Comparison of ENCODE assay signal across 8 mouse cellular contexts in the genomic region with DNA sequence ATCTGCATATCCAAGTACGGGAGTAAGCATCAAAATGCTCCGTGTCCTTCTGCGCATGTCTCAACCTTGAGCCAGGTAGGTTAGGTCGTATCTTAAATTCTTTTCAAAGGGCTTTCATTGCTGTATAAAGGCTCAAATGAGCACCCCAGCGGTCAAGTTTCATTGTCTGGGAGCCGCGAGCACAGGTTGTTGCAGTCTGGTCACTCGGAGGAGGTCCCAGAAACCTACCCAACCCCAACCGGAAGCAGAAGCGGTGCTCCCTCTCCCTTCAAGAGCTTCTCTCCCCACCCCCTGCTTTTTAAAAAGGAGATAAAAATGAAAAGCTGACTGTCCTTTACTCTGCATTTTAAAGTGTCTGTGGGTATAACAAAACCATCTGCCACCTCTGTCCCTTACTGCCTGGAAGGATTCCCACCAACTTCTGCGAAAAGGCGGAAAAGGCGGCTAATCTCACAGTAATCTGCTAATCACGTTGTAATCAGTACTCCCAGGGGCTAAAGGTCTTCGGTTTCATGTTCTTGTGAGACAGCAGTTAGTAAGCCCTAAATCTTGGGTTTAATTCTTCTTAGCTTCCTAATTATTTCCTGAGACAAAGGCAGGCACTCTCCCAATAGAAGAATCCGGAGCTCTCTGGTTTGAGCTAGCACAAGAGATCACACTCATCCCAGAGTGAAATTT.
DNase-seq lines count a peak whose midpoint lies in the region; ATAC-seq lines count a peak whose summit lies in the region.

No protein-coding gene starts in this region.

- no peaks in the 10 kb centered on the region for H3K9me3 ChIP-seq in forebrain, embryonic 16.5 days (ENCODE audit: control insufficient read depth, low read length)
- no peaks in the 10 kb centered on the region for H3K9me3 ChIP-seq in neural tube, embryonic 13.5 days

- peak overlapping the region; percentile 41 for H3K4me3 ChIP-seq in forebrain, embryonic 16.5 days (replicated peaks; ENCODE audit: low read length)
- H3K4me3 ChIP-seq in neural tube, embryonic 13.5 days: no peak overlapping the region

- H3K4me1 ChIP-seq in forebrain, embryonic 16.5 days (replicated peaks; ENCODE audit: control insufficient read depth, insufficient read depth, low read length): peaks cover 7% of the 10 kb centered on the region
- no peaks in the 10 kb centered on the region for H3K4me1 ChIP-seq in neural tube, embryonic 13.5 days (replicated peaks)

- 15% methylated on average over 16 of the region's 16 CpGs for WGBS in forebrain, embryonic 16.5 days
- WGBS in neural tube, embryonic 13.5 days: 42% methylated on average over 16 of the region's 16 CpGs

- H3K27me3 ChIP-seq in forebrain, embryonic 16.5 days (replicated peaks; ENCODE audit: control insufficient read depth, insufficient read depth, low read length): peaks cover 9% of the 10 kb centered on the region; the same call in 1 of the 2 replicates
- H3K27me3 ChIP-seq in neural tube, embryonic 13.5 days: no peaks in the 10 kb centered on the region

- no peak overlapping the region for H3K27ac ChIP-seq in forebrain, embryonic 16.5 days (ENCODE audit: low read length)
- H3K27ac ChIP-seq in neural tube, embryonic 13.5 days (replicated peaks): no peak overlapping the region

- peak; percentile 12 for DNase-seq in adrenal gland, postnatal 10 days
- DNase-seq in adrenal gland, adult 8-10 months: no peak
- DNase-seq in CD4-positive helper T cell, adult 2 months (ENCODE audit: low read depth, low spot score): peak; percentile 20
- peak; percentile 19 to 29 for DNase-seq in kidney, postnatal 4 days
- no peak for DNase-seq in ovary, postnatal 14 days (ENCODE audit: low spot score)
- DNase-seq in cerebellum, postnatal 14 days: no peak

- ATAC-seq in forebrain, embryonic 16.5 days: no peak
- no peak for ATAC-seq in neural tube, embryonic 13.5 days (ENCODE audit: low read depth)

- H3K4me2 ChIP-seq in forebrain, embryonic 16.5 days (ENCODE audit: low read length): peak overlapping the region; percentile 43
- H3K4me2 ChIP-seq in neural tube, embryonic 13.5 days: peak overlapping the region; percentile 34

- H3K36me3 ChIP-seq in forebrain, embryonic 16.5 days (ENCODE audit: control insufficient read depth, insufficient read depth): no peaks in the 10 kb centered on the region
- H3K36me3 ChIP-seq in neural tube, embryonic 13.5 days: no peaks in the 10 kb centered on the region

- H3K9ac ChIP-seq in forebrain, embryonic 16.5 days (replicated peaks; ENCODE audit: low read depth, low read length): 0 out of 2 replicates have a peak overlapping the region, but pooled peaks have one; percentile 26
- no peak overlapping the region for H3K9ac ChIP-seq in neural tube, embryonic 13.5 days

Comparison
In these comparisons a context has a peak if more than half of its experiments do, and no peak if none do; other contexts are left out.
1. DNase-seq: peak in adrenal gland, postnatal 10 days (single experiment), CD4-positive helper T cell, adult 2 months (single experiment) and kidney, postnatal 4 days (2 of 2); none in adrenal gland, adult 8-10 months (single experiment), ovary, postnatal 14 days (single experiment) and cerebellum, postnatal 14 days (0 of 2).